Mouse (Mus musculus): ENCODE results near the gene Csnk1e. TPM values are rescaled to one million over a fixed set of nuclear protein-coding genes. Genes with fewer than 3 reads are reported as not detected.

The Csnk1e gene
- polyA plus RNA-seq, 1 experiment from 2014 or later = 240 TPM

- no peak overlapping the region for H3K4me2 ChIP-seq (ENCODE audit: low read length)
- 92% methylated on average over 3 of the region's 3 CpGs for WGBS
- no peaks in the 10 kb centered on the region for H3K4me1 ChIP-seq (replicated peaks; ENCODE audit: control insufficient read depth, insufficient read depth, low read length)
- H3K27me3 ChIP-seq (replicated peaks; ENCODE audit: control insufficient read depth, insufficient read depth, low read length) = no peaks in the 10 kb centered on the region
- H3K4me3 ChIP-seq (replicated peaks; ENCODE audit: low read length) = no peak overlapping the region
- no peaks in the 10 kb centered on the region for H3K9me3 ChIP-seq (ENCODE audit: control insufficient read depth, low read length)
- H3K36me3 ChIP-seq (ENCODE audit: control insufficient read depth, insufficient read depth) = peaks cover 43% of the 10 kb centered on the region
- no peak overlapping the region for H3K27ac ChIP-seq (ENCODE audit: low read length)
- no peak for ATAC-seq
- no peak overlapping the region for H3K9ac ChIP-seq (replicated peaks; ENCODE audit: low read depth, low read length)
Measured at GRCm38 (mm10) chr15:79418265-79418664, 37.1 kb downstream of the Csnk1e start.

- H3K36me3 ChIP-seq (ENCODE audit: control insufficient read depth, insufficient read depth) = peaks cover 35% of the 10 kb centered on the region
- no peak for ATAC-seq
- no peak overlapping the region for H3K4me2 ChIP-seq (ENCODE audit: low read length)
- H3K27ac ChIP-seq (ENCODE audit: low read length) = no peak overlapping the region
- 97% methylated on average over 3 of the region's 3 CpGs for WGBS
- H3K4me3 ChIP-seq (replicated peaks; ENCODE audit: low read length) = no peak overlapping the region
- no peaks in the 10 kb centered on the region for H3K4me1 ChIP-seq (replicated peaks; ENCODE audit: control insufficient read depth, insufficient read depth, low read length)
- no peaks in the 10 kb centered on the region for H3K9me3 ChIP-seq (ENCODE audit: control insufficient read depth, low read length)
- no peak overlapping the region for H3K9ac ChIP-seq (replicated peaks; ENCODE audit: low read depth, low read length)
- no peaks in the 10 kb centered on the region for H3K27me3 ChIP-seq (replicated peaks; ENCODE audit: control insufficient read depth, insufficient read depth, low read length)
Measured at GRCm38 (mm10) chr15:79417379-79417778, 38.0 kb downstream of the Csnk1e start.

GRCm38 (mm10) chr15:79416460-79417085 lies 38.8 kb downstream of the Csnk1e start:
- no peak for ATAC-seq
- Histone ChIP-seq H3K9ac (replicated peaks; ENCODE audit: low read depth, low read length) (no peak overlapping the region), H3K4me2 (ENCODE audit: low read length) (no peak overlapping the region), H3K27ac (ENCODE audit: low read length) (no peak overlapping the region), H3K4me1 (replicated peaks; ENCODE audit: control insufficient read depth, insufficient read depth, low read length) (no peaks in the 10 kb centered on the region), H3K9me3 (ENCODE audit: control insufficient read depth, low read length) (no peaks in the 10 kb centered on the region), H3K27me3 (replicated peaks; ENCODE audit: control insufficient read depth, insufficient read depth, low read length) (no peaks in the 10 kb centered on the region), H3K4me3 (replicated peaks; ENCODE audit: low read length) (no peak overlapping the region), H3K36me3 (ENCODE audit: control insufficient read depth, insufficient read depth) (peaks cover 28% of the 10 kb centered on the region)
- WGBS = 95% methylated on average over 10 of the region's 10 CpGs

GRCm38 (mm10) chr15:79414513-79414912 lies 40.9 kb downstream of the Csnk1e start:
- ATAC-seq = no peak
- WGBS = 75% methylated on average over 4 of the region's 4 CpGs
- Histone ChIP-seq H3K4me2 (ENCODE audit: low read length) (no peak overlapping the region), H3K27me3 (replicated peaks; ENCODE audit: control insufficient read depth, insufficient read depth, low read length) (no peaks in the 10 kb centered on the region), H3K36me3 (ENCODE audit: control insufficient read depth, insufficient read depth) (peaks cover 11% of the 10 kb centered on the region), H3K4me1 (replicated peaks; ENCODE audit: control insufficient read depth, insufficient read depth, low read length) (no peaks in the 10 kb centered on the region), H3K9me3 (ENCODE audit: control insufficient read depth, low read length) (no peaks in the 10 kb centered on the region), H3K9ac (replicated peaks; ENCODE audit: low read depth, low read length) (no peak overlapping the region), H3K4me3 (replicated peaks; ENCODE audit: low read length) (no peak overlapping the region), H3K27ac (ENCODE audit: low read length) (no peak overlapping the region)

GRCm38 (mm10) chr15:79413802-79414201 lies 41.6 kb downstream of the Csnk1e start:
- H3K4me1 ChIP-seq (replicated peaks; ENCODE audit: control insufficient read depth, insufficient read depth, low read length) = no peaks in the 10 kb centered on the region
- 87% methylated on average over 8 of the region's 8 CpGs for WGBS
- H3K9me3 ChIP-seq (ENCODE audit: control insufficient read depth, low read length) = no peaks in the 10 kb centered on the region
- H3K9ac ChIP-seq (replicated peaks; ENCODE audit: low read depth, low read length) = no peak overlapping the region
- no peak overlapping the region for H3K27ac ChIP-seq (ENCODE audit: low read length)
- no peak for ATAC-seq
- H3K36me3 ChIP-seq (ENCODE audit: control insufficient read depth, insufficient read depth) = peaks cover 4% of the 10 kb centered on the region
- H3K4me2 ChIP-seq (ENCODE audit: low read length) = no peak overlapping the region
- H3K27me3 ChIP-seq (replicated peaks; ENCODE audit: control insufficient read depth, insufficient read depth, low read length) = no peaks in the 10 kb centered on the region
- no peak overlapping the region for H3K4me3 ChIP-seq (replicated peaks; ENCODE audit: low read length)

- no peak overlapping the region for H3K4me2 ChIP-seq (ENCODE audit: low read length)
- H3K36me3 ChIP-seq (ENCODE audit: control insufficient read depth, insufficient read depth) = peaks cover 4% of the 10 kb centered on the region
- H3K9me3 ChIP-seq (ENCODE audit: control insufficient read depth, low read length) = no peaks in the 10 kb centered on the region
- ATAC-seq = no peak
- no peaks in the 10 kb centered on the region for H3K4me1 ChIP-seq (replicated peaks; ENCODE audit: control insufficient read depth, insufficient read depth, low read length)
- no peaks in the 10 kb centered on the region for H3K27me3 ChIP-seq (replicated peaks; ENCODE audit: control insufficient read depth, insufficient read depth, low read length)
- H3K27ac ChIP-seq (ENCODE audit: low read length) = no peak overlapping the region
- no peak overlapping the region for H3K9ac ChIP-seq (replicated peaks; ENCODE audit: low read depth, low read length)
- 89% methylated on average over 3 of the region's 3 CpGs for WGBS
- H3K4me3 ChIP-seq (replicated peaks; ENCODE audit: low read length) = no peak overlapping the region
Measured at GRCm38 (mm10) chr15:79413201-79413600, 42.2 kb downstream of the Csnk1e start.

- no peaks in the 10 kb centered on the region for H3K27me3 ChIP-seq (replicated peaks; ENCODE audit: control insufficient read depth, insufficient read depth, low read length)
- no peak overlapping the region for H3K9ac ChIP-seq (replicated peaks; ENCODE audit: low read depth, low read length)
- 52% methylated on average over 10 of the region's 10 CpGs for WGBS
- no peak overlapping the region for H3K27ac ChIP-seq (ENCODE audit: low read length)
- H3K4me2 ChIP-seq (ENCODE audit: low read length) = no peak overlapping the region
- H3K36me3 ChIP-seq (ENCODE audit: control insufficient read depth, insufficient read depth) = no peaks in the 10 kb centered on the region
- no peak for ATAC-seq
- no peaks in the 10 kb centered on the region for H3K4me1 ChIP-seq (replicated peaks; ENCODE audit: control insufficient read depth, insufficient read depth, low read length)
- H3K4me3 ChIP-seq (replicated peaks; ENCODE audit: low read length) = no peak overlapping the region
- no peaks in the 10 kb centered on the region for H3K9me3 ChIP-seq (ENCODE audit: control insufficient read depth, low read length)
Measured at GRCm38 (mm10) chr15:79411363-79412065, 43.9 kb downstream of the Csnk1e start.

GRCm38 (mm10) chr15:79409077-79409573 lies 46.2 kb downstream of the Csnk1e start:
- Histone ChIP-seq H3K36me3 (ENCODE audit: control insufficient read depth, insufficient read depth) (no peaks in the 10 kb centered on the region), H3K4me1 (replicated peaks; ENCODE audit: control insufficient read depth, insufficient read depth, low read length) (no peaks in the 10 kb centered on the region), H3K27ac (ENCODE audit: low read length) (no peak overlapping the region), H3K9me3 (ENCODE audit: control insufficient read depth, low read length) (no peaks in the 10 kb centered on the region), H3K4me3 (replicated peaks; ENCODE audit: low read length) (no peak overlapping the region), H3K9ac (replicated peaks; ENCODE audit: low read depth, low read length) (no peak overlapping the region), H3K27me3 (replicated peaks; ENCODE audit: control insufficient read depth, insufficient read depth, low read length) (no peaks in the 10 kb centered on the region), H3K4me2 (ENCODE audit: low read length) (no peak overlapping the region)
- WGBS = 90% methylated on average over 4 of the region's 4 CpGs
- ATAC-seq = no peak

GRCm38 (mm10) chr15:79406564-79406963 lies 48.8 kb downstream of the Csnk1e start:
- WGBS = 87% methylated on average over 4 of the region's 4 CpGs
- Histone ChIP-seq H3K36me3 (ENCODE audit: control insufficient read depth, insufficient read depth) (no peaks in the 10 kb centered on the region), H3K9me3 (ENCODE audit: control insufficient read depth, low read length) (no peaks in the 10 kb centered on the region), H3K4me3 (replicated peaks; ENCODE audit: low read length) (no peak overlapping the region), H3K4me2 (ENCODE audit: low read length) (no peak overlapping the region), H3K4me1 (replicated peaks; ENCODE audit: control insufficient read depth, insufficient read depth, low read length) (peaks cover 15% of the 10 kb centered on the region), H3K27ac (ENCODE audit: low read length) (no peak overlapping the region), H3K9ac (replicated peaks; ENCODE audit: low read depth, low read length) (no peak overlapping the region), H3K27me3 (replicated peaks; ENCODE audit: control insufficient read depth, insufficient read depth, low read length) (no peaks in the 10 kb centered on the region)
- no peak for ATAC-seq

Measured in forebrain, embryonic 16.5 days (tissue).